Mouse (Mus musculus) induced T-regulatory cell, adult 2 months (primary cell): Measurements from ENCODE around the gene Fzr1.
A peak's percentile ranks its signal among the peaks of the same experiment; 100 is the strongest.

Source experiments
- DNase-seq: peaks from one replicate; pipeline ENCODE4 v3.0.0-alpha.2; 2012; ENCODE audit warnings: low read depth

Fzr1 gene

DNA sequence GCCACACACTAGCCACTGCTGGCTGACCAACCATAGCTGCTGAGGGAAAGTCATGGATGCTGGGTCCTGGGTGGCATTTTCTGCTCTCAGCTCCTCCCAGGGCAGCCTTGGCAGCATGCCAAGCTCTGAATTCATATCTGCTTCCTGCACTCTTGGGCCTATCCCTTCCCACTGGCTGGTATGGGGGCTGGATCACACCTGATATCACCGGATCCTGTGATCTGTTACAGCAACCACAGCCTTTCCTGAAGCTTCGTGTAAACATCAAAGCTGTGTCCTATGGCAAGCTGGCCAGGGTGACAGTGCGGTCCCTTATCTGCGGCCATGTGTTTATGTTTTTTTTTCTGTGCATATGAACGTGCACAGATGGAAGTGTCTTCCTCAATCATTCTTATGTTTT lies 3.7 kb upstream of the Fzr1 start:
- peak; percentile 78 for DNase-seq

DNA sequence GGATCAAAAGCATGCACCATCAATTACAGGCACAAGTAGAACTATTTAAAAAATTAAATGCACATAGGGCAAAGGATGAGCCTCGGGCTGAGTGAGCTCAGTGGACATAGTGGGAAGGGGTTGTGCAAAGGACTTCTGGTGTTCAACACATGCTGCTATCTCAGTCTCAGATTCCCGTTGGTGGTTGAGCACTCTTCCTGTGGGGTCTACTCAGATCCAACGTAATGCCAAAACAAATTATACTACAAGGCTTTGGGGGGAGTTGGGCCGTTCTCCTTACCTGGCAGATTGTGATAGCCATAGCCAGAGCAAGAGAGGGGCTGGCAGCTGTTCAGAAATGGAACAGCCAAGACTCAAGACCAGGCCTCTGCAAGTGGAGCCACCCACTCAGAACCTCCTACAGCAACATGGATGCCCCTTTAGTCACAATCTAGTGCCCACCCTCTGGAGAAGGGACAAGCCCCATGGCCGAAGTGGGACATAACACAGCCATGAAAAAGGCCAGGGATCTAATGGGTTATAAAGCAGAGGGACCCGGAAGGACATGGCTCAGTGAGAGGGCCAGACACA lies 1.6 kb upstream of the Fzr1 start:
- DNase-seq = no peak

DNA sequence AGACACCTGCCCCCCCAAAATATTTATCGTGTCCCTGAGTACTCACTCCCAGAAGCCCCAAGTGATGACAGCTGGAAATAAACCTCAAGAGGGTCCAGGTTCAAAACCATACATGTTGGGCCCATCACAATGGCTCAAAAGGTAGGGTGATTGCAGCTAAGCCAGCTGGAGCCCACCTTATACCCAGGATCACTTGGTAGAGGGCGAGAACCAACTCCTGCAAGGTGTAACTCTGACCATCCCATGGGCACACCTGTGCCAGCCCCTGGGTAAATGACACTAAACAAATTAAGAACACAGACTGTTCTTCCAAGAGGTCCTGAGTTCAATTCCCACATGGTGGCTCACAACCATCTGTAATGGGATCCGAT lies 852 bp upstream of the Fzr1 start:
- DNase-seq = no peak

DNA sequence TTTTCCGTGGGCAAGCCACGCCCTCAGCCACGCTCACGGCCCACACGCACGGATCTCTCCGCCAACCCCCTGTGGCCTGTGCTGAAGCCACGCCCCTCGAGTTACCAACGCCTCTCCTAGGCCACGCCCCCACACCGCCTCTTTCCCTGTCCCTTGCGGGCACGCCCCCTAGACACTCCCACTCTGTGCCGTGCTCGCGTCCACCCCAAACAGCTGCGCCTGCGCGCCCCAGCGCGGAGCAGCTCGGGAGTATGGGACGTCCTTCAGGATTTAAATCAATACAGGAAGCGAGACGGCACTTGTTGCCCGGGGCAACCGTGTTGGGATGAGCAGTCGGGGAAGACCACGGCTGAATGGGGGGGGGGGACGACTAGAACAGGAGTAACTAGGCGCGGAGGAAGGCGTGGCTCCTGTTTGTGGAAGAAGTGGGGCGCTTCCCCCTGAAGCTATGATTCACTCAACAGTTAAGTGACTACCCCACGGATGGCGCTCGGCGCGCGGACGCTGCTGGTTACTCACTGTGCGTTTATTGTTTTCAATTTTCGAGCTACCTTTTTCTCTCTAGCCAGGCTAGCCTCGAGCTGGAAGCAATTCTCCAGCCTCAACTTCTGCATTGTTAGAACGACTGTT lies 352 bp upstream of the Fzr1 start:
- peak; percentile 100 for DNase-seq

DNA sequence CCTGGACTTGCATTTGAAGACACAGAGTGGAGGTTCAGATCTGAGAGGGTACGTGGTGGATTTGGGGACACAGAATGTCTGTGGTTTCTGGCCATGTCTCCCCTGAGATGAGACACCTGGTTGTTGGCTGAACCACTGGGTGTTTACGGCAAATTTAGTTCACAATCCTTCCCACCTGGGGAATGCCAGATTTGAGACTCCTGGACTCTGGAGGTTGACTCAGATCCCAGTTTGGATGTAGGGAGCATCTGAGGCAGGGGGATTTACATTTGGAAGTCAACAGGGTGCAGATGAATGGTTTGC lies 1.0 kb downstream of the Fzr1 start:
- peak; percentile 52 for DNase-seq

DNA sequence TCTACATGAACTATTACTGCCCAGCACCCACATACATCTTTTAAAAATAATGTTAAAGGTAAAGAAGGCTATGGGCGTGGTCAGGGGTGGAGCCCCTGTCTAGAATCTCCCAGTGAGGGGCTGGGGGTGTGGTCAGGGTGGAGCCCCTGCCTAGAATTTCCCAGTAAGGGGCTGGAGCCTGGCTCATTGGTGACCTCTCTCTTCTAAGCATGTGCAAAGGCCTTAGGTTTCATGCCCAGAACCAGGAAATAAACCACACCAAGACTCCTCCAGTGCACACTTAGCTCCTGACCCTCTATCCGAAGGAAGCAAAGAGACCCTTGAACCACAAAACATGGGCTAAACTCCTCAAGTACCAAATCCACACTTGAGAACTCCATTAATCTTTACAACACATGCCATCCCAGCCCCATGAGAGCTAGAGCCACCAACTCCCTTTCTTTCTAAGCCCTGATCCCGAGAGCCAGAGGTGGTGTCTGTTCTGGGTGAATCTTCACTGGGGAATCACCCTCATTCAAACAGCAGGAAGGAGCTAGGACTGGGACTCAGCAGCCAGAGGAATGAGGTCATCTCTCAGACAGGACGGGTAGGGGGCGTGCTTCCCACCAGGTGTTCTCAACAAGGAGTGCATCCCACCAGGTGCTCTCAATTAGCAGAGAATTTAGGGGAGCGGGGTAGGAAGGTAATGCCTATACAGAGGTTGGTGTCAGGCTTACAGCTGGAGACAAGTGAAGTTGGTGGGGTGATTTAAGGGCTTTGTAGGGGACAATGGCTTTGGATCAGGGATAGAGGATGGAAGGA lies 1.6 kb downstream of the Fzr1 start:
- DNase-seq = peak; percentile 57

DNA sequence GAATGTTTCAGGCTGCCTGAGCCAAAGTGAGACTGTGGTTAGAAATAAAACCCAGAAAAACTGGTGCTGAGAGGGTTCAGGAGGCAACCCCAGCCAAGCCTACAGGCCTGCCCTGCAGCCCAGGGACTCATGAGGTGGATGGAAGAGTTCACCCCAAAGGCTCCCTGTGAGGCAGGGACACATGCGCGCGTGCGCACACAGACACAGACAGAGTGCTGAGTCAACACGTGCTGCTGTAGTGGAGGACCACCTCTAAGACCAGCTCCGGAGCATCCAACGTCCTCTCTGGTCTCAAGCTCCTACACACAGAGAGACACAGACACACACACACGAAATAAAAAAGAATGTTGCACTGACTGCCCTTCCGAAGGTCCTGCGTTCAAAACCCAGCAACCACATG lies 3.0 kb downstream of the Fzr1 start:
- no peak for DNase-seq

DNA sequence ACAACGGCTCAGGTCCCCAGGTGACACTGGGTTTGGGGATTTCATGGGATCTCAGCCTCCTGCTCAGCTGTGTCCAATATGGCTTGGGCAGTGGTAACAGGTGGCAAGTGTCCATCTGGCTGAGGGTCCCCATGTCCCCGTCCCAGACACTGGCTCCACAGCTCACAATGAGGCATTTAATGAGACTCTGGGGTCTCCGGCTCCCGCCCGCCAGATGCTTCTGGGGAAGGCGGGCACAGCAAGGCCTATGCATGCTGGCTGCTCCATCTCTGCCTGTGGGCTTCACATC lies 11.2 kb downstream of the Fzr1 start:
- DNase-seq = no peak

DNA sequence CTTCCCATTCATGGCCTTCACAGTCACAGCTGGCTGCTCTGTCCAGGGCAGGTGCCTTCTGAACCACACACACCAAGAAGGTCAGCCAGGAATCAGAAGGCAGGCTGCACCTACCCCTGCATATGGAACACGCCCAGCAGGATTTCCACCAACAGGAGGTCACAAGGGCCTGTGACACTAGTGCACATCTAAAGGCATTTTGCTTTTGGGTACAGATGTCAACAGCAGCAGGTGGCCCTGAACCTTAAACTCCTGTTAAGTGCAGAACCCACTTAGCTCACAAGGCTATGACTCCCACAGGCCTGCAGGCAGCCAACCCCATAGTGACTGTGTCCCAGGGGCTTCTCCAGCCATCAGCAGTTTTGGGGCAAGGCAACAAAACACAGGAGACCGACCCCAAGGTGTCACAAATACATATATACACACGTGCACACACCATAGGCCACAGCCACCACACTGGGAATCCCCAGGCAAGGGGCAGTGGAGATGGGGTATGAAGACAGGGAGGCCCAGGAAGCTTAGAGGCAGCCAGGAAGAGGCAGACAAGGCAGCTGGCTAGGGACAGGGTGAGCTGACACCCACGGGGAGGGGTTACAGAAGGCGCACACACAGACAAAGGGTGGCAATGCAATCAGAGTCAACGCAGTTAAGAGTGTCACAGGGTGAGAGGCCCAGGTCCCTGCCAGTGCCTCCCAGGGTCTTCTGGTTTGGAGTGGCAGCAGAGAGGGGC lies 11.7 kb downstream of the Fzr1 start:
- DNase-seq = no peak

DNA sequence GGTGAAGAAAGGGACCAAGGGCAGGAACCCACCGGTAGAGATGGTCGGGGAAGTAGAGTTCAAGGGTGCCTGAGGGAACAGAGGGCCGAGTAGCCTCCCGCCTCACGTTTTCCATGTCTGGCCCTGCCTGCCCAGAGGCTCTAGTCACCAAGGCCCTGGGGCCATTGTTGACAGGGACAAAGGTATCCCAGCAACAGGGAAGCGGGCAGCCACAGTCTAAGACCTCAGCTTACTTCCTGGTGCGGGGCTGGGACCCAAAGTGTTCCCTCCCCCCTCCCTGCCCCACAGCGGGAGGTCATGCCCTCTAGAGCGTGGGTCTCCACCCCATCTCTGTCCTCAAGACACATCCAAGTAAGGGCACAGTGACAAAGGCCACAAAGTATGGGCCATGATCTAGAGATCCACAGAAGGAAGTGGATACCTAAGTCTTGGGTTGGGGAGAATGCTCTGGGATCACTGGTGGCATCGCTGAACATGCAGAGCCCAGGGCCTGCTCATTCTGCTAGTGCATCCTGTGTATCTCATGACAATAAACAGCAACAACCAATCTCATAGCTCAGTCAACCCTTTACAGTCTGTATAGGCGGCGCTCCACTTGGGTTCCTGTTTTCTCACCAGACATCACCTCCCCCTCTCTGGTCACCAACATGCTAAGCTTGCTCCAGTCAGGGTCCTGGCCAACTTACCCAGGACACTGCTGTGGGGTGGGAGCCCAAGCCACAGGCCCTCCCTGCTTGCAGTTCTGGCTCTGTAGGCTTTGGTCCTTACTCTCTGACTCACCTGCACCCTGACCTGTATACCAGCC lies 12.4 kb downstream of the Fzr1 start, which contains the start of gene 4930404N11Rik:
Gene 4930404N11Rik (minus strand): TSS at position 145 of the 805 bp plus-strand sequence.
- DNase-seq = no peak

DNA sequence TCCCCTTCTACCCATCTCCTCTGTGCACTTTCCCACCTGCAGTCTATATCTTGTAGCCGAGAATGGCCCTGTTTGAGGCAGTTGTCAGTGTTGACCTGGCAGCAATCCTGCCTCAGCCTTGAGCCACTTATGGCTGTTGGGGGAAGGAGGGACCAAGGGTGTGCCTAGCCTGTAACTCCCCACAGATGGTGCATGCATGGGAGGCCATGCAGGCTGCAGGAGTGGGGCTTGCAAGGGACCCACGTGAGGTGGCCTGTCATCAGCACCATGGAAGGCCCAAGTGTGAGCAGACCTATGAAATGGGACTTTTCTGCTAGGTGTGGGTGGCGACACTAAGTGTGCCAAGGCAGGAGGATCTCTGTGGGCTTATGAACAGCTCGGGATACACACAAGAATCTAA lies 13.2 kb downstream of the Fzr1 start:
- no peak for DNase-seq

DNA sequence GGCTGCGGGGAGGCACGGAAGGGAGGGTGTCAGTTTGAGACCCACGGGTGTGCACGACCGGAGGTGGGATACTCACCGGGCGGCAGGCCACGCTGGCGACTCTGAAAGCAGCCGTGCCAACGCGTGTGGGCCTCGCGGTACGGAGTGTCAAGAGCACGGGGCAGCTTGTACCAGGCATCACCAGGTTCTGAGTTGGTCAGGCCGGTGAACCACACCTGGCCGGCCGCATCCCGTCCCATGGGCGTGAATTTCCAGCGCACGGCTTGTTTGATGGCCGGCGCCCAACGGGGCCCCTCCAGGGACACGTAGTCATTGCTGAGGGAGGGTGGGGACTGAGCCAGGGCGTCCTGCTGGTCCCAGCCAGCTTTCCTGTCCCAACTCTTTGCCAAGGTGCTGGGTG lies 13.7 kb downstream of the Fzr1 start:
- DNase-seq = no peak

DNA sequence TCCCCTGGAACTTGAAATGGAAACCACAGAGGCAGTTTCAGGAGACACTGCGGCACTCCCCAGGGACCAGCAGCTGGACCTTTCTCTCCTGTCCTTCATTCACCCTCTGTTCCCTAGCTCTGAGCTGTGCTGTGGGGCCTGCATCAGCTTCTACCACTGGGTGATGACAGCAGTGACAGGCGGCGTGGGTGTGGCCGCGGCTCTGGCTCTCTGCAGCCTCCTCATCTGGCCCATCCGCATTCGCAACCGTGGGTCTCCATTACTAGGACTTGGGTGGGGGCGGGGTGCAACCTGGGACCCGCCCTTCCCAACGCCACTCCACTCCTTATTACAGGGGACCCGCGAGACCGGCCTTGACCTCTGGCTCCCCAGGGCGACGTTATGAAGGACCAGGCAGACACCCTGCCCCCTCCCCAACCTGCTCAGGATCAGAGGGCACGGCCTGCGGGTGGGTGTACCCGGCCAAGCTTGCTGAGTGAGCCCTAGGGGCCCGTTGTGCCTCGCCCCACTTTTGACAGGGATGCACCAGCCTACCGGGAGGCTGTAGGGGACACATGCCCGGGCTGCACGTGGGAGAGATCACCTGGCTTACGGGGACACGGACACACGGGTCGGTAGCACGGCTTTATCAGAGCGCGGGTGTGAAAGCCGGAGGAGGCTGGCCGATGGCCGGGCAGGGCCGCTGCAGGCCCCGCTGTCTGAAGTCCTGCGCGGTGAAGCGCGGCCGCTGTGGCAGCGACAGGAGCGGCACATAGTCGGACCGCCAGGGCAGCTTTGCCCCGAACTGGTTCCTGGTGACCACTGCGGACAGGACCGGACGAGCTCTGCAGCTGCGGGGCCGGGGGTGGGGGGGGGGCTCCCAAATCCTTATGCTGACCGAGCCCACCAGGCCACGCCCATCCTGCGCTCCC lies 14.6 kb downstream of the Fzr1 start:
- DNase-seq = no peak

DNA sequence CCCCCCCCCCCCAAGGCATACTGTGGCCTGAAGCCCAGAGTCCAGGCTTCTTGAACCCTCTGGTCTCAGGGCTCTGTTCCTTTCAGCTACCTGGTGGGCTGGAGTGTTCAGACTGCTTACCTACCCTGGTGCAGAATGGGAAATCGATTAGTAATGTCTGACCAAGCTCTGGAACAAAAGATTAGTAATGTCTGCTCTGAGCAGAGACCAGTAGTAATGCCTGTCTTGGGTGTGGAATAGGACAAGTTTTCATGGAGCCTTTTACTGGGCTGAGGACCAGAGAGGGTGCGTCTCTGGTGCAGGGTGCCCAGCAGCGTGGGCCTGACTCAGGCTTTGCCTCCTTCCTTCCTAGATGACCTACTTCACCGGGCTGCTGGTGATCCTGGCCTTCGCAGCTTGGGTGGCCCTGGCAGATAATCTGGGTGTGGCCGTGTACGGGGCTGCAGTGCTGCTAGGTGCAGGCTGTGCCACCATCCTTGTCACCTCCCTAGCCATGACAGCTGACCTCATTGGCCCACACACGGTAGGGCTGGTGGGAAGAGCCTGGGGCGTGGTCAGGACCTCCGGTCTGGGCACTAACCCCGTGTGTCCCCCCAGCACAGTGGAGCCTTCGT lies 15.9 kb downstream of the Fzr1 start:
- no peak for DNase-seq

DNA sequence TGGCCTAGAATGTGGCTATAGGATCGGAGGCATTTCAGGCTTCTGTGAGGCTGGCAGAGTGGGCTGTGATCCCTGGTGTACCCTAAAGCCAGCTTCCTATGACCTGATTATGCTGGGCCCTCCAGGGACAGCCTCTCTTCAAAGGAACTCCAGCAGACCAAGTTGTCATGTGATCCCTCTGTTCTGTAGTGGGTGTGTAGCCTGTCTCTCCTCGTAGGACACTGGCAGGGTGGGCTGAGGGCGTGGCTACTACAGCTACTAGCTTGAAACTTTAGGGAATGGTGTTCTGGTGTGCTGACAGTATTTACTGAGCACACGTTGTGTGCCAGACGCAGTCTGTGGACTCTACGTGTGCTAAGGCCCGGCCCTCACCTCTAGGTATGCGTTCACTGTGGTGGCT lies 17.6 kb downstream of the Fzr1 start:
- DNase-seq = no peak

DNA sequence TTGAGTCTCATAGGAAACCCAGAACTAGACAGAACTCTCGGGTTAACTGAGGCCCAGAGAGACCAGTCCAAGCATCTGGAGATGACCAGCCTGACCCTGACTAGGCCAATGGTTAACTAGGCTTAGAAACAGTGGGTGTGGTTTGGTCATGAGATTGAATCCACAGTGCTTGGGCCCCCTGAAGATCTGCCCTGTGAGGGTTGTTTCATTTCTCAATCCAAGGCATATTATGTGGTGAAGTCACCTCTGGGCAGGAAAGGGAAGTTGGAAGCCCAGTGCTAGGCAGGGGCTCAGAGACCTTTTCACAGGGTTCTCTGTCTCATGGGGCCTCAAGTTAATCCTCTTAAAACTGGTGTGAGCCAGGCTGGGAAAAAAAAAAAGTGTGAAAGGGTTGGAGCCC lies 19.5 kb downstream of the Fzr1 start:
- no peak for DNase-seq

DNA sequence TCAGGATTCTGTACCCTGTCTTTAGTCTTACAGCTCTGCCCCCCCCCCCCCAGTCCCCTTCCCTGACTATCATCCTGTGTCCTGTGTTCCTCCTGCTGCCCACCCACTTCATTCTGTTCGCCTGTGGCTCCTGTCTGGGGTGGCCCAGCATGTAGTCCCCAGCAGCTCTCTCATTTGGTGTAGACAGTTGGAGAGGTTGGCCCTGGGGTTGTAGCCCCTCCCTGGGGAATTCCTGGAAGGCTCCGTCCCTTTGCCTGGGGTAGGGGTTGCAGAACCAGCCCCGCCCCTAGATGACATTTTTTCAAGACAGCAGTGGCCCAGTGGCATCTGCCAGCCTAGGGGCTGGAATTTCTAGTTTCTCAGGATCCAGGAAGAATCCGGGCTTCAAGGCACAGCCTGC lies 20.1 kb downstream of the Fzr1 start:
- DNase-seq = no peak

DNA sequence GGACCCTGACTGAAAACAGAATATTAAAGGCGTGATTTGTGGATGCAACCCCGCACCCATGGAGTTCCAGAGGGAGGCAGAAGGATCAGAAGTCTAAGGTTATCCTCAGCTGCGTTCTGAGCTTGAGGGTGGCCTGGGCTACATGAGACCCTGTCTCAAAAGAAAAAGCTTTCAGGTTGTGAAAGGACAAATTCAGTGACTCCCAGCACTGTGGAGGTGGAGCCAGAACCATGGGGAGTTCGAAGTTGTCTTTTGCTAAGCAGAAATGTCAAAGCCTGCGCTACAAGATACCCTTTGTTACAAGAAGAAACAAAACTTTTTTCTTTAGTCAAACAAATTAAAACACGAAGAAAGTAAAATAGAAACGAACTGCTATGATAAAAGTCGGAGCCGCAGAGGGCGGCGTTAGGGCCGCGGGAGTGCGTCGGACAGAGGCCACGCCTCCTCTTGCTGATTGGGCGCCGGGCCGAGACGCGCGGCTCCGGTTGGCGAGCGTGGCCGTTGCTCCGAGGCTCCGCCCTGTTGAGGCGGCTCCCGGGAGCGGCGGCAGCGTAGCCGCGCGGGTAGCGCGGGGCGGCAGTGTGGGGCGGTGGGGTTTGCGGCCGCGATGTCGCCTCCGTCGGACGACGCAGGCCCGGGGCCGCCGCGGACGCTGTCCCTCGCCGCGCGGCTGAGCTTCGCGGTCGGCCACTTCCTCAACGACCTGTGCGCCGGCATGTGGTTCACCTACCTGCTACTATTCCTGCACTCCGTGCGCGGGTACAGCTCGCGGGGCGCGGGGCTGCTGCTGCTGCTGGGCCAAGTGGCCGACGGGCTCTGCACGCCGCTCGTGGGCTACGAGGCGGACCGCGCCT lies 21.1 kb downstream of the Fzr1 start, which contains the start of gene Mfsd12:
Gene Mfsd12 (plus strand): TSS at position 501 of the 854 bp plus-strand sequence.
- peak; percentile 94 for DNase-seq

DNA sequence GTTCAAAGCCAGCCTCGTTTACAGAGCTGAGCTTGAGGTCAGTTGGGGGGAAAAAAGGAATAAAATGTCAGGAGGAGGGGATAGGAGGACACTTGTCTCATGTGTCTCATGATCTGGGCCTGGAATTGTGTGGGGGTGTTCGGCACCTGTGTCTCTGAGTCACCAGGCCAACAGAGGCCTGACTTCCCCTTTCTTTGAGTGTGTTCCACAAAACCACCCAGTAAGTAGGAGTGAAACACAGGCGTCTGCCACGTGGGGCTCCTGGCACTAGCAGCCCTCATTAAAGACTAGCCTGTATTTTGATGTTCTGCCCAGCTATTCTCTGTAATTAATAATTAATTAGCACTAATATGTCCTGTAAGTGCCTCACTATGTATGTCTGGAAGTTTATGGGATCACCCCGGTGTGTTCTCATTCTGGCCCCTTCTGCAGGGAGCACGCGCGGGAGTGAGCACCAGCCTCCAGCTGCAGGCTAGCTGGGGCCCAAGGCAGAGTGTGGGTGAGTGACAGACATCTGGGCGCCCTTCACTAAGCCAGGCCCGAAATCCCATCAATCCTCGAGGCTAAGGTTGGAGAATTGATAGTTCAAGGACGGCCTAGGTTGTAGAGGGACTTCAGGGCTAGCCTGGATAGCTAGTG lies 21.8 kb downstream of the Fzr1 start:
- DNase-seq = no peak
